Mouse (Mus musculus) forebrain, embryonic 11.5 days (tissue): ENCODE data around the gene Prss43. TPM values are rescaled to one million over a fixed set of nuclear protein-coding genes. Genes with fewer than 3 reads are reported as not detected.
"Not testable (repeated sequence)": the region's sequence is repeated elsewhere in the genome, so short reads cannot be mapped to it uniquely, and the experiment has no call there.

ENCODE experiments used
- ATAC-seq: fragments of 200-750 bp; cut with Nextera tagmentation; replicated peaks from 2 replicates; pipeline ENCODE4 v1.8.0; 2017; ENCODE audit warnings: moderate TSS enrichment; ENCODE audit not compliant: low FRiP score
- DNase-seq: peaks from one replicate; pipeline ENCODE4 v3.0.0-alpha.2; 2017; ENCODE audit warnings: low spot score
- H3K27ac ChIP-seq: fragments of 300-500 bp; sonication (generic); 2 replicates; pipeline ENCODE4 v1.5.1; 2014; ENCODE audit warnings: low read depth, low read length
- H3K27me3 ChIP-seq: fragments of 300-500 bp; sonication (generic); 2 replicates; pipeline ENCODE4 v1.6.1; 2014; ENCODE audit warnings: mild to moderate bottlenecking, low read length, mixed read lengths; ENCODE audit not compliant: control insufficient read depth, insufficient read depth
- H3K36me3 ChIP-seq: fragments of 300-500 bp; sonication (generic); 2 replicates; pipeline ENCODE4 v1.6.1; 2014; ENCODE audit warnings: mild to moderate bottlenecking, low read length, moderate library complexity, mixed read lengths; ENCODE audit not compliant: control insufficient read depth, insufficient read depth
- H3K4me1 ChIP-seq: fragments of 300-500 bp; sonication (generic); replicated peaks from 2 replicates; pipeline ENCODE4 v1.6.1; 2014; ENCODE audit warnings: low read length, mixed read lengths; ENCODE audit not compliant: control insufficient read depth, insufficient read depth
- H3K4me2 ChIP-seq: fragments of 300-500 bp; sonication (generic); 2 replicates; pipeline ENCODE4 v1.6.1; 2014; ENCODE audit warnings: low read depth, mild to moderate bottlenecking, low read length, moderate library complexity, mixed read lengths; ENCODE audit not compliant: severe bottlenecking
- H3K4me3 ChIP-seq: fragments of 300-500 bp; sonication (generic); 2 replicates; pipeline ENCODE4 v1.5.1; 2014; ENCODE audit warnings: low read depth, low read length
- H3K9ac ChIP-seq: fragments of 300-500 bp; sonication (generic); 2 replicates; pipeline ENCODE4 v1.6.1; 2014; ENCODE audit warnings: low read length
- H3K9me3 ChIP-seq: fragments of 300-500 bp; sonication (generic); 2 replicates; pipeline ENCODE4 v1.6.1; 2016; ENCODE audit warnings: low read length, mixed read lengths; ENCODE audit not compliant: control insufficient read depth
- WGBS: fragments of 180-500 bp; shearing (Covaris S2); extraction: QIAGEN DNeasy Blood & Tissue Kit; methylation state at CpG from one replicate; pipeline ENCODE4 v1.1.7; 2014; 5-methylcytosine and 5-hydroxymethylcytosine counted together
- polyA plus RNA-seq: library from polyadenylated mRNA; unstranded; fragments of >200 nt; fragmentation: Nextera tagmentation; extraction: Ambion mirVana; gene quantifications from 2 replicates; pipeline ENCODE4 v1.2.1, GENCODE M21; 2014

Prss43 gene
- polyA plus RNA-seq, 1 experiment from 2014 or later: not detected

- Histone ChIP-seq H3K4me1 (no peaks in the 10 kb centered on the region), H3K9me3 (no peaks in the 10 kb centered on the region), H3K9ac (no peak overlapping the region), H3K36me3 (no peaks in the 10 kb centered on the region), H3K27me3 (no peaks in the 10 kb centered on the region), H3K4me3 (no peak overlapping the region), H3K4me2 (no peak overlapping the region), H3K27ac (no peak overlapping the region)
- DNase-seq (no peak), ATAC-seq (no peak)
- 75% methylated on average over 4 of the region's 4 CpGs for WGBS
These were observed 36.0 kb upstream of the Prss43 start for GRCm38 (mm10) chr9:110790462-110790861.

GRCm38 (mm10) chr9:110797013-110797412 lies 29.5 kb upstream of the Prss43 start:
- no peaks in the 10 kb centered on the region for H3K36me3 ChIP-seq
- H3K4me3 ChIP-seq: no peak overlapping the region
- H3K27me3 ChIP-seq: no peaks in the 10 kb centered on the region
- ATAC-seq: no peak
- WGBS: 87% methylated on average over 10 of the region's 10 CpGs
- H3K9me3 ChIP-seq: no peaks in the 10 kb centered on the region
- H3K4me2 ChIP-seq: no peak overlapping the region
- no peaks in the 10 kb centered on the region for H3K4me1 ChIP-seq
- no peak for DNase-seq
- H3K9ac ChIP-seq: no peak overlapping the region
- H3K27ac ChIP-seq: no peak overlapping the region

GRCm38 (mm10) chr9:110797866-110798265 lies 28.6 kb upstream of the Prss43 start, which contains the start of gene Prss42:
Gene Prss42 (plus strand): TSS chr9:110798166.
- Histone ChIP-seq H3K9ac (no peak within 1 kb of the TSS), H3K27me3 (no peaks in the 10 kb centered on the region), H3K36me3 (no peaks in the 10 kb centered on the region), H3K27ac (no peak within 1 kb of the TSS), H3K4me3 (no peak within 1 kb of the TSS), H3K4me1 (no peaks in the 10 kb centered on the region), H3K9me3 (no peaks in the 10 kb centered on the region), H3K4me2 (no peak within 1 kb of the TSS)
- ATAC-seq: no peak
- no peak for DNase-seq
- 93% methylated on average over 14 of the region's 14 CpGs for WGBS

GRCm38 (mm10) chr9:110800834-110801479 lies 25.5 kb upstream of the Prss43 start:
- DNase-seq (no peak), ATAC-seq (no peak)
- Histone ChIP-seq H3K27me3 (no peaks in the 10 kb centered on the region), H3K27ac (no peak overlapping the region), H3K4me1 (no peaks in the 10 kb centered on the region), H3K4me2 (no peak overlapping the region), H3K36me3 (no peaks in the 10 kb centered on the region), H3K4me3 (no peak overlapping the region), H3K9me3 (no peaks in the 10 kb centered on the region), H3K9ac (no peak overlapping the region)
- 93% methylated on average over 8 of the region's 8 CpGs for WGBS

GRCm38 (mm10) chr9:110803294-110803693 lies 23.2 kb upstream of the Prss43 start:
- Histone ChIP-seq H3K36me3 (no peaks in the 10 kb centered on the region), H3K4me1 (no peaks in the 10 kb centered on the region), H3K4me3 (no peak overlapping the region), H3K9ac (no peak overlapping the region), H3K9me3 (no peaks in the 10 kb centered on the region), H3K27ac (no peak overlapping the region), H3K27me3 (no peaks in the 10 kb centered on the region), H3K4me2 (no peak overlapping the region)
- ATAC-seq (no peak), DNase-seq (no peak)
- 70% methylated on average over 4 of the region's 4 CpGs for WGBS

- H3K4me2 ChIP-seq: no peak overlapping the region
- H3K27me3 ChIP-seq: no peaks in the 10 kb centered on the region
- H3K36me3 ChIP-seq: no peaks in the 10 kb centered on the region
- ATAC-seq (no peak), DNase-seq (no peak)
- H3K4me1 ChIP-seq: no peaks in the 10 kb centered on the region
- H3K9ac ChIP-seq: no peak overlapping the region
- H3K9me3 ChIP-seq: no peaks in the 10 kb centered on the region
- WGBS: 87% methylated on average over 4 of the region's 4 CpGs
- no peak overlapping the region for H3K27ac ChIP-seq
- H3K4me3 ChIP-seq: no peak overlapping the region
These were observed 16.4 kb upstream of the Prss43 start for GRCm38 (mm10) chr9:110810051-110810450.

- 66% methylated on average over 18 of the region's 18 CpGs for WGBS
- Histone ChIP-seq H3K9me3 (no peaks in the 10 kb centered on the region), H3K9ac (no peak within 1 kb of the TSS), H3K27me3 (no peaks in the 10 kb centered on the region), H3K27ac (no peak within 1 kb of the TSS), H3K4me1 (no peaks in the 10 kb centered on the region), H3K4me3 (no peak within 1 kb of the TSS), H3K36me3 (no peaks in the 10 kb centered on the region), H3K4me2 (no peak within 1 kb of the TSS)
- no peak for ATAC-seq
- no peak for DNase-seq
These were observed 12.7 kb upstream of the Prss43 start, which contains the start of gene Prss44 for GRCm38 (mm10) chr9:110813789-110814188. Gene Prss44 (plus strand): TSS chr9:110813994.

GRCm38 (mm10) chr9:110820546-110820945 lies 5.9 kb upstream of the Prss43 start:
- not testable (repeated sequence) for DNase-seq, H3K4me3 ChIP-seq, H3K27me3 ChIP-seq, H3K36me3 ChIP-seq, H3K4me1 ChIP-seq, H3K4me2 ChIP-seq, H3K9ac ChIP-seq, H3K9me3 ChIP-seq, ATAC-seq, H3K27ac ChIP-seq

- ATAC-seq: no peak
- Histone ChIP-seq H3K4me1 (no peaks in the 10 kb centered on the region), H3K4me3 (no peak overlapping the region), H3K4me2 (no peak overlapping the region), H3K9me3 (no peaks in the 10 kb centered on the region), H3K9ac (no peak overlapping the region), H3K27me3 (no peaks in the 10 kb centered on the region), H3K27ac (no peak overlapping the region), H3K36me3 (no peaks in the 10 kb centered on the region)
- DNase-seq: no peak
- WGBS: 88% methylated on average over 7 of the region's 7 CpGs
These were observed 5.1 kb upstream of the Prss43 start for GRCm38 (mm10) chr9:110821436-110821835.
